Mouse (Mus musculus) A20 (cell line): Measurements from ENCODE around the gene Tent5b.

Source experiments
- DNase-seq: peaks from one replicate; pipeline ENCODE4 v3.0.0-alpha.2; 2011; ENCODE audit warnings: low read depth, low spot score

Tent5b gene

GRCm38 (mm10) chr4:133471135-133471821, 8.7 kb upstream of the Tent5b start:
- DNase-seq: no peak

GRCm38 (mm10) chr4:133473833-133474232, 6.1 kb upstream of the Tent5b start:
- DNase-seq: no peak

- no peak for DNase-seq
These were observed 229 bp downstream of the Tent5b start for GRCm38 (mm10) chr4:133480185-133480537.

GRCm38 (mm10) chr4:133480754-133481153, 822 bp downstream of the Tent5b start:
- DNase-seq: no peak

GRCm38 (mm10) chr4:133481488-133481887, 1.6 kb downstream of the Tent5b start:
- no peak for DNase-seq

- DNase-seq: no peak
These were observed 2.5 kb downstream of the Tent5b start for GRCm38 (mm10) chr4:133482479-133482878.

- no peak for DNase-seq
These were observed 4.5 kb downstream of the Tent5b start for GRCm38 (mm10) chr4:133484266-133485025.

GRCm38 (mm10) chr4:133485691-133486425, 5.9 kb downstream of the Tent5b start:
- DNase-seq: no peak

GRCm38 (mm10) chr4:133486673-133487357, 6.9 kb downstream of the Tent5b start:
- no peak for DNase-seq

- DNase-seq: no peak
These were observed 8.9 kb downstream of the Tent5b start for GRCm38 (mm10) chr4:133488619-133489392.

- no peak for DNase-seq
These were observed 9.7 kb downstream of the Tent5b start for GRCm38 (mm10) chr4:133489489-133490245.

- no peak for DNase-seq
These were observed 11.9 kb downstream of the Tent5b start for GRCm38 (mm10) chr4:133491800-133492199.

- DNase-seq: no peak
These were observed 14.0 kb downstream of the Tent5b start for GRCm38 (mm10) chr4:133493895-133494294.

- peak; percentile 88 for DNase-seq
These were observed 14.5 kb downstream of the Tent5b start for GRCm38 (mm10) chr4:133494432-133494831.

- DNase-seq: no peak
These were observed 14.9 kb downstream of the Tent5b start for GRCm38 (mm10) chr4:133494867-133495266.

GRCm38 (mm10) chr4:133495711-133496110, 15.8 kb downstream of the Tent5b start:
- DNase-seq: no peak

- DNase-seq: no peak
These were observed 17.0 kb downstream of the Tent5b start for GRCm38 (mm10) chr4:133496738-133497445.

GRCm38 (mm10) chr4:133497461-133498159, 17.7 kb downstream of the Tent5b start:
- DNase-seq: no peak

- DNase-seq: no peak
These were observed 18.3 kb downstream of the Tent5b start, which contains the start of gene Trnp1 for GRCm38 (mm10) chr4:133498160-133498724. Trnp1 (minus strand) TSS chr4:133498550.
